Mouse (Mus musculus) cerebellum, adult (tissue): ENCODE measurements around the gene 1520401A03Rik.
A peak's percentile ranks its signal among the peaks of the same experiment; 100 is the strongest.

Source experiments
- ATAC-seq: cut with Nextera tagmentation; 2 replicates; pipeline ENCODE4 v1.9.2; 2017; ENCODE audit warnings: mild to moderate bottlenecking, moderate library complexity, mixed read lengths; ENCODE audit not compliant: insufficient number of reproducible peaks, low FRiP score, low TSS enrichment

Gene 1520401A03Rik

DNA sequence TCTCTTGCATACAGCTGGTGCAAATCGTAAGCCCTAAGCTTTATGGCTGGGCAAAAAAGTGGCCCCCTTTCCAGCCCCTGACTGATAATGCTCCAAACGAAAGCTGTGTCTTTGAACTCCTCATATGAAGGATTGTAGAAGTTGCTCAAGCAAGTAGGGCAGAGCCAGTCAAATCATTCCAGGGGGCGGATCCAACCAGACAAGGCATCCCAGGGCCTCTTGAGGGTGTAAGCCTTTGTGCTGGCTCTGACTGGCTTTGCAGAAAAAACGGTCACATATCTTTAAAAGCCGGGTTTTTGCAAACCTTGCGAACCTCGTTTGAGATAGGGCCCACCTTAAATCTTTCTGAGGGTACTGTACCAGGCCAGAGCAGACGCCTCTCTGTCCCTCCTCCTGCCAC, 21.5 kb upstream of the 1520401A03Rik start:
- no peak for ATAC-seq

DNA sequence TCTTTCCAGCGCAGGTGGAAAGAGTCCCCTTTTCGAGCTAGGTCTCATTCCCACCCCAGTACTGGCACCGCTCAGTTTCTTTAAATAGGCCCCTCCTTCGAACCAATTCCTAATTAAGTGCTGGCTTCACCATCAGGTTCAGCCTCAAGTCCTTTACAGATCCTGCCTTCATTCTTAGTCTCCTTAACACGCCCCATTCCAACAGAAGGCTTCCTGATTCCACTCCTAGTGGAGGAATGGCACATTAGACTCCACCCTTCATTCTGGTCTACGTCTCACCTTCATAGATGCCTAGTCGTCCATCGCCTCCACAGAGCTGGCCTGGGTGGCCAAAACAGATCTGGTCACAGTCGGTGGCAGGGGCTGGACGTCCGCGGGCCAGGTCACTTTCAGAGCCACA, 20.4 kb upstream of the 1520401A03Rik start:
- no peak for ATAC-seq

DNA sequence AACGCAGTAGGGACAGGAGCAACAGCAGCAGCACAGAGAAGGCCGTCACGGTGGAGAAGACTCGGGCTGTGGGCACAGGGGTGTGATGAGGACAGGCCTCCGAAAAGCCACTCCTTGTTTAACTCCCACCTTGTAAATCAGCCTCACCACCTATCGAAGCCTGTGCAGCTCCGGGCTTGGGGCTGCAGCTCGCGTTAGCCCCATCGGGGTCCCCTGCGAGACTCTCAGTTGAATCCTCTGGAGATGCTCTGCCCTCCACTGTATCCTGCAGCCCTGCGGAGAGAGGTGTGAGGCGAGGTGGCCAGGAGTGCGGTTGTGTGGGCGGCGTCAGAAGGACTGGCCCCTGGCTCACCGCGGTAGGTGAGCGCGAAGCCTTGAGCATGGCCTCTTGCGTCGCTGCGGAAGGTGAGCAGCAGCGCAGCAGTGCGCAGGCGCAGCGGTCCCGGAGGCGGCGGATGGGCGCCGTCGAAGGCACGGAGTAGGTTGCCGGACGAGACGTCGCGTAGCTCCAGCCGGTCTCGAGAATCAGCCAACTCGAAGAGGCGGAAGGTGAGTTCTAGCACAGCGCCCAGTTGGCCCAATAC, 19.7 kb upstream of the 1520401A03Rik start:
- no peak for ATAC-seq

DNA sequence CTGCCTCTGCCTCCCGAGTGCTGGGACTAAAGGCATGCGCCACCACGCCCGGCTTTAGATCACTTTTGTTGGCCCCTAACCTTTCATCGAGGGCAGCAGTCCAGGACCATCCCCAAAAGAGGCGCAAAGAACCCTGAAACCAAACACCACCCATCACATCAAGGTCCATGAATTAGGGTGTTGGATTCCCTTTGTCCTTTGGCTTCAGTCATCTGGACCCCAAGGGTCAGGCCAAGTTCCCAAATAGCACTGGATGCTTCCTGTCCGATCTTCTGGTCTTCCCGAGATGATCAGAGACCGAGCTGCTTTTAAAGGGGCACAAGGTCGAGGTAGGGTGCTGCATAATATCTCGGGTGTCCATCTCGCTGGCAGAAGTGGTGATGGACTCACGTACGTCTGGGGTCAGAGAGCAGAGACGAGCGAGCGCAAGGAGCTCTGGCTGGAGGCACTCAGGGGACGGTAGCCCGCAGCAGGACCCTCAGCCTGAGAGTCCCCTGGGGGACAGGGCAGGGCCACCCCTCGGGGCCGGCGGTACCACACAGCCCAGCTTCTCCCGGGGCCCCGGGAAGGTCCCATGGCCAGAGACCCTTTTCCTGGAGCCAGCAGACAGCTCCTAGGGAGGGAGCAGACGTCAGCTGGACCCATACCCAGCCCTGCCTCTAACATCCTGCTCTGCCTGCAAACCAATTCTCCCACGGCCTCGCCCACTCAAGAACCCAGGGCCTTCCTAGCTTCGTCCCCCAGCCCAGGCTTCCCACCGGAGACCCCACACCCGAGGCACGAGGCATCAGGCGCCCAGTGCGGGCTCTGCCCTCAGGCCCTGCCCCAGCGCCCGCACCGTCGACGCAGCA, 19.0 kb upstream of the 1520401A03Rik start:
- no peak for ATAC-seq

DNA sequence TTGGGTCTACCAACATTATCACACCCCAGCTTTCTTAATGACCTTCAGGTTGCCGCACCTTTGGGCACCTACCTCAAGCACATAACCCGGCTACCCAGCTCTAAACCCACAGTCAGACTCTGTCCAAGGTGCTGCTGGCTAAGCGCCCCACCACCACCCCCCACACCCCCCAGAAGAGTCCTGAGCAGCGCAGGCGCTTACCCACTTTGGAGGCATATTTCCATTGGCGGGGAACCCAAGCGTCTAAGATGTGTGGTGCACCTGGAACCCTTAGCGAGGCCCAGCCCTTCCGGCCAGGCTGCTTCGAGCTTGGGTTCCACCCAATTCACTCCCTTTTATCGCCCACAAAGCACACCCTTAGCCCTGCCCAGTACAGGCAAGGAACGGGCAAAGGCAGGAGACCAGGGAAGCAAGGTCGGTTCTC, 18.0 kb upstream of the 1520401A03Rik start, which contains the start of gene Paqr4:
Paqr4 (minus strand) TSS at position 270 of the 424 bp plus-strand sequence.
- no peak for ATAC-seq

DNA sequence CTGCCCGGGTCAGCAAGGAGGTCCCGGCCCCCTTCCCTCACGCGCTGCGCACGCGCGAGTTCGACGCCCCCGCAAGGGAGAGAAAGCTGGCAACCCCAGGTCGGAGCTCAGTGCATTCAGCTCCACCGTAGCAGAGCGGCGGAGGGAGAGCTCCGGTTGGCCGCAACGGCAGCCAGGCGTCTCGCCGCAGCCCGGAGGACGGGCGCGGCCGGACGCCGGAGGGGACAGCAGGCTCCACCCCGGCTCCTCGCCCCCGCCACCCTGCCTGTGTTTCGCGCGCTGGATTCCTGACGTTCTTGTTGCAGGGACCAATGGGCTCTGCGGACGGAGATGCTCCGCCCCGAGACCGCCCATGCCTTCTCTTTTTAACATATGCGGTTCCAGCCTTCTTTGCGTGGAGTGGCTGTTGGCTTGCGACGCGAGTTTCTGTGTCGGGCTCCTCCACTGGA, 17.6 kb upstream of the 1520401A03Rik start:
- peak; percentile 85 for ATAC-seq

DNA sequence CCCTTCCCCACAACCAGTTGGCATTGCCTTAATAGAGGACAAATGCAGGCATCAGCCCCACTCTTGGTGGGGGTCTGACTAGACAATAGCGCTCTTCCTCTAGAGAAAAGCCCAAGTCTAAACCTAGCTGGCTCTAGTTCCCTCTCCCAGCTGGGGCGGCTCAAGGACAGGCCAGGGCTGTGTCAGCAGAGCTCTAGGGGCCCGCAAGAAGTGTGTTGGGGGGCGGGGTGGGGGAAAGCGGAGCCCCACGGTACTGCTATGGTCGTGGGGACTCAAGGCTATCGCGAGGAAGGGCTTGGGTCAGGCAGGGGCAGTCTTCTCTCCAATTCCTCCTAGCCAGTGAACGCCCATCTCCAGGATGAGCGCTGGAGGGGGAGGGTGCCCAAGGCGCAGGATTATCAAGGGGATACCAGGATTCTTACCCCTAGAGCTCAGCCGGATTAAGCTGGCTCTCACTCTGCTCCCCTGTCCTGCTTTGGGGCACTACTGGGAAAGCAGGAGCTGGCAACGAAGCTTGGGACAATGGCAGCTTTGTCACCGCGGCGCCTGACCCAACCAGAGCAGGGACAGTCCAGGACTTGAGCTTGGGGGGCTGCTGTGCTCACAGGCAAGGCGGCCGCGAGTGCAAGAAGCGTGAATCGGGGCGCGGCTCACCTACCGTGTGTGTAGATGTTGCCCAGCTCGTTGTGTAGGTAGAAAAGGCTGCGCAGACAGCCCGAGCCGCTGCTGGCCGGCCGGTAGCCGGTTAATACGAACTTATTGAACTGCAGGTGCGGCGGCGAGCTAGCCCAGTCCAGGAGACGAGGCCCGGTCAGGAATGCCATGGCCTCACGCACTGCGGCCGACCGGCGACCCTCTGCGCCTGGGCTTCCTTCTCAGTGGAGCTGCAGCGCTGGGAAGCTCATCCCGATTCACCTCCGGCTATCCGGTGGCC, 16.9 kb upstream of the 1520401A03Rik start:
- ATAC-seq = no peak

DNA sequence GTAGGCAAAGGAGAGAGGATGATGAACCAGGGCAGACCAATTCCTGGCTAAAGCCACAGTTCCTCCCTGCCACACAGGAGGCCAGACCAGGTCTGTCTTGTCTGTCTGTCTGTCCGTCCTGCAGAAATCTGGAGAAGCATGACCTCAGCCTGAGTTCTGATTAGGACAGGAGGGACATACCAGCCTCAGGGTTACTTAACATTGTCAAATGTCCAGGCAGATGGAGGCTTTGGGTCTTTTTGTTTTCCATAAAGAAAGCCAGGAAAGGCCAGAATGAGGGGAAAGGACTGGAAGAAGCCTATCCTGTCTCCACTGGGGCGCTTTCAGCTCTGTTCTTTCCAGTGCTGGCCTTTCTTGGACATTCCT, 16.2 kb upstream of the 1520401A03Rik start:
- no peak for ATAC-seq

DNA sequence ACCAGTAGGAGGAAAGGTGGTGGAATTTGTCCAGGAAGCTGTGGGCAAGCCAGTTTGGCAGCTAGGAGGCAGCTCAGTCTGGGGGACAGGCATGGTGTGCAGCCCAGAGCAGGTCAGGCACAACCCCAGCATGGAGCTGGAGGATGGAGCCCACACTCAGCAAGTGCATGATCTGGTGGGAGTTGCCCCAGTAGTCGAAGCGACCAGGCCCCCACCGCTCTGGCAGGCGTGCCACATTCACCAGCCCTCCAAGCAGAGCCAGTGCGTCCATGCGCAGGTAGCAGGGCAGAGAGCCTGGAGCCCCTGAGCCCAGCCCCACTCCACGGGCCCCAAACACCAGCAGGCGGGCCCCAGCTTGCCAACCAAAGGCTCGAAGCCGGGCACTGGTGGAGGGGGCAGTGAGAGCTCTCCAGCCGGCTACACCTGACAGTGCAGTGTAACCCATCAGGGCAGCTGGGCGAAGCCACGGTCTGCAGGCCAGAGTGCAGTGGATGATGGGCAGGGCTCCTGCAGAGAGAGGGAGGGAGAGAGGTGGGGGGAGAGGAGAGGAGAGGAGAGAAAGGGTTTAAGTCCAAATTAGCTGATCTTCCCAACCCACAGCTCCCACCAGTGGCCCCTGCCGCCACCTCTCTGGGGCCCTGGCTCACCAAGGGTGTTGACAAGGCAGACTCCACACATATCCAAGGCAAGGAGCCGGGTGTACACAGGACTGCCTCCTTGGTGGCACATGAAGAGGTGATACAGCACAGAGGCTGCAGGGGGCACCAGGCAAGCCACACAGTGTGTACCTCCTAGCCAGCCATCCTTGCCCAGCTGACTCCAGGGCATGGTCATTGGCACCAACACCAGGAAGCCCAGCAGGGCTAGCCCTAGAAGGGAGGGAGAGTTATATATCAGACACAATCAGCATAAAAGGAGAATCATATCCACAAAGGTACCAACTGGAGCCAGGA, 15.2 kb upstream of the 1520401A03Rik start:
- no peak for ATAC-seq

DNA sequence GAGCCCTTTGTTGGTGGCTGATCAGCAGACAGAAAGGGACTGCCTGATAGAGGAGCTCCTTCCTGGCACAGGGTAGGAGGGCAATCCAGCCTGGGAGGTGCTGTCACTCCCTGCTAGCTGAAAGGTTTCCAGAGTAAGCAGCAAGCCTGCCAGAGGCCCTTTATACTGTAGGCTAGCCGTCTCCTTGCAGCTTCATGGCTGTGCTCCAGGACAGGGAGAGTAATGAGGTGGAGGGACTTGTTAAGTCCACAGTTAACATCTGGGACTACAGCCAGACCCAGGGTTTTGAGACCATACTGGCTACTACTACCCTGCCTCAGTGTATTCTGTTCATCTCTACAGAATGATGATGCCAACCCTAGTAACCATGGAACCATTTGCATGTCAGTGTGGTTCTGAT, 11.8 kb upstream of the 1520401A03Rik start:
- ATAC-seq = no peak

DNA sequence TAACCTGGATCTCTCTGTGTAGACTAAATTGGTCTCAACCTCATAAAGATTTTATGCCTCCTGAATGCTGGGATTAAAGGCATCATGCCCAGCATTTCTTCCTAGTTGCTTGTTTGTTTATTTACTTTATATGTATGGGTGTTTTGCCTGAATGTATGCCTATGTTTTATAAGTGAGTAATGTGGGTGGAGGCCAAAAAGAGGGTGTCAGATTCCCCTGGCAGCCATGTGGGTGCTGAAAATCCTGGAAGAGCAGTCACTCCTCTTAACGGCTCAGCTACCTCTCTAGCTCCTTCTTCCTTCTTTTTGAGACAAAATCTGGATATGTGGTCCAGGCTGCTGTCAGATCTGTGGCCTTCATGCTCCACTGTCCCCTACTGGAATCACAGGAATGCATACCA, 7.9 kb upstream of the 1520401A03Rik start:
- no peak for ATAC-seq

DNA sequence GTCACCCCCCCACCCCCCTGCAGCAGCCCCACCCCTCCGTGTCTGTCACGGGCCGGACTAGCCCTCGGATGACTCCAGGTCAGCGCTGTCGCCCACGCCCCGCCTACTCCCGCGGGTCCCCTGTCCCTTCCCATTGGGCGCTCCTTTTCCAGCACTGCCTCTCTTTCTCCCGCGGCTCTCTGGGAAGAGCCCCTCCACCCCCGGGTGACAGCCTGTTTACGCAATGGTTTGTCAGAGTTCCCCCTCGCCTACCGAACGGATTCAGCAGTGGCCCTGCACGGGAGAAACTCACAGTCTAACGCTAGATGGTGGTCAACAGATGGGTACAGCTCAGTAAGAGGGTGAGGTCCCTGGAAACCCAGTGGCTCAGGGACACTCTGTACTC, 4.2 kb upstream of the 1520401A03Rik start:
- ATAC-seq = peak; percentile 73

DNA sequence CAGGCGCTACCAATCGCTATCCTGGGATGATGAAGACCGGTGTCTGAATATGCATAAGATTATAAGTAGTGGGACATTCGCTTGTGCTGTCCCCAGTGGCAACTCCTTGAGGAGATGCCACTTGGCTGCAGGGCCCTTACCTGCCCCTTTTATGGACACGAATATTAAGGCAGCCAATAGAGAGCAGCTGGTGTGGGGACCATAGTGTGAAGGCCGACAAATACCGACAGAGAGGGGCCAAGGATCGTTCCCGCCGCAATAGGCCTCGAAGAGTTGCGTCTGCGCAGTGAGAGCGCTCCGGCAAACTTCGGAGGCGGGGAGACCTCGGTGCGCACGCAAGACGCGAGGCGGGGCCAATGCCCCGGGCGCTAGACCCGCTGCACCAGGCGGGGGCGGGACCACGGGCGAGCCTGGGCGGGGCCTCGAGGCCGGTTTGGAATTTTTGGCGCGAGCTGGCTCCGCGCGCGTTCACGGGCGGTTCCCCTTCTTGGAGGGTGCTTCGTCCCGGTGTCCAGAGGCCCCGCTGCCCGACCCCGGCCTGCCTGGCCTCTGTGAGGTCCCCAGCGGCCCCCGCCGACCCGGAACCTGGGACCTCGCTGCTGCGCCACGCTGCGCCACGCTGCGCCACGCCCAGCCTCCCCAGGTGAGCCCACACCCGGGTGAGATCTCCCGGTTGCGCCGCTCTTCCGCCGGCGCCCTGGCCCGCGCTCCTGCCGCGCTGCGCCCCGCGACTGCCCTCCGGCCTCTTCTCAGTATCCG, 3.6 kb upstream of the 1520401A03Rik start, which contains the start of gene Pkmyt1:
Pkmyt1 (plus strand) TSS at position 338 of the 759 bp plus-strand sequence.
- ATAC-seq = peak; percentile 74

DNA sequence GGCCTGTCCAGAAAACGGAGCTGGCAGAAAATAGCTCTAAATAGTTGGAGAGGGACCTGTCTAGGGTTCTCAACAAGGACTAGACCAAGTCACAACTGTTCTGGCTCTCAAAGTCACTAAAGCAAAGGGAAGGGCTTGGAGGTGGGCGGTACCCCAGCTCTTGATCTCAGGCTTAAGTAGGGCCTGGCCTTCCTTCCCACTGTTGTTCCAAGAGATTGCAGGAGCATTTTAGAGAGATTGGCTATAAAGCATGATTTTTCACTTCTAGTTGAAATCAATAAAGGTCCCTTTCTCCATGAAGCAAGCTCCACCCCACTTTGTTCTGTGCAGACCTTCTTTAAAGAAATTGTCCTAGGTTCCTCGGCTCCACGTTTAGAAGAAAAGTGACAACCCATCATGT, 2.9 kb upstream of the 1520401A03Rik start:
- no peak for ATAC-seq

DNA sequence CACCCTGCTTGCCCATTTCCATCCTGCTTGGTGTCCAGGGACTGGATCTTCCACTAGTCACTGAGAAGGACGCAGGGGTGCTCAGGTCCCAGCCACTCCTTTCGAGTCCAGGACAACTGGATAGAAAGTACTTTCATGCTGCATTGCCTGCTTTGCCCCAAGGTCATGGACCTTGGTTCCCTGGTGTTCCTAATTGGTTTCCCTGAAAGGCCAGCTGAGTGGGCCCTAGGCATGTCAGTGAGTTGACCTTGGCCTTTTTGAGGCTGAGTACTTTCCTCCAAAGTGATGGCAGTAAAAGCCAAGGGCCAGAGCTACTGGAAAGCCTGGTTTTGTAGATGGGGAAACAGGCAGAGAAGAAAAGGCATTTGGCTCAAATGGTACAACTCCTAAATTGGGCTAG, 697 bp downstream of the 1520401A03Rik start:
- no peak for ATAC-seq

DNA sequence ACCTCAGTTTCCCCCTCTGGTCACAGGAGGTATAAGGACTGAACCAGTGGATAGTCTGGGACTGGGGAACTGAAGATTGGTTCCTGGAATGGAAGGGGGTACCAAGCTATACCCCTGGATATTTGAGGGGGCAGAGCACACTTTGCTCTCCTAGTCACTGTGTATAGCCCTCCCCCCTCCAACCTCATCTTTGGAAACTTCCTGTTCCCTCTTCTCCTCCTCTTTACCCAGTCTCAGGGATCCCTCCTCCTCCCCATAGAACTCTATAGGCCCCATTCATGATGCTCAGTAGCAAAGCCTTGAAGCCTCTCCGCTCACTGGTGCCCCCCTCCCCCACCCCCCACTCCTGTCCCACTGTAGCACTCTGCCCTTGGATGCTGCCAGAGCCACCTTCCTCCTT, 3.1 kb downstream of the 1520401A03Rik start:
- no peak for ATAC-seq

DNA sequence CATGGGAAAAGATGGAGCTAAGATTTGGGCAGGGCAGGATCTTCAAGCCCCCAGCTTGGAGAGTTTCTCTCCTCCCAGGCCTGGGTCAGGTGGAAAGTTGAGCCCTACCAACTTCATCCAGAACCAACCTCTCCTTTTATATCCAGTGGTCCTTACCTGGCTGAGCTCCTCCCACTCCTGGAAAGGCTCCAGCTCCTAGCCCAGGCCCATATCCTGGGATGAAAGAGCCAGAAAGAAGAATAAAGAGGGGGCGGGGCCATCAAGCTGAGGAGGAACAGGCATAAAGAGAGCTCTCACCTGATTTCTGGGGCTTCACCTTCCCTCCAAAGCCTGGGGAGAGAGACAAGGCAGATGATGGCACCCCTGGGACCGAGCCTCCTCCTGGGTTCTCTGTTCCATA, 5.6 kb downstream of the 1520401A03Rik start:
- ATAC-seq = no peak

DNA sequence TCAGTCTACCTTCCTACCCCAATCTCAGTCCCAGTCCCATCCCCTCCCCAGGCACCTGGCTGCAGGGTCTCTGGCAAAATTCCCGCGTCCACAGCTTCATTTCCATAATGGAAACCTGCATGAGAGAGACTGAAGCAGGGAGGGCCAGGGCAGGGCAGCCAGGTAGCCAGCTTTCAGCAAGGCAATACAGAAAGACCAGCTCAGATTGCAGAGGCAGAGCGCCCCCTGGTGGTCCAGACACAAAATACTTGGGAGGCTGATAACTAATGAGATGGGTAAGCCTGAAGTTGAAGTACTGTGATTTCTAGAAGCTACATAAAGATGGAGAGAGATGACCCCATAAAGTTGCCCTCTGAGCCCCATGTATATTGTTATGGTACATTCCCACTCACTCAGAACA, 16.4 kb downstream of the 1520401A03Rik start:
- ATAC-seq = 0 out of 2 replicates have a peak, but pooled peaks have one; percentile 45
